ENCODE assay signal across 11 mouse cellular contexts in genomic region chr1:92051489-92052062, GRCm38 (mm10).
DNase-seq lines count a peak whose midpoint lies in the region; ATAC-seq and TF ChIP-seq lines count a peak whose summit lies in the region.
"Had no signal": no experiment of that assay in that cellular context is flagged by ENCODE, and none has a peak within 500 bp of the region (broad histone marks: within the 10 kb centered on the region; RNA-seq: fewer than 3 reads in every experiment).

No protein-coding gene starts in this region.

- no peak overlapping the region for H3K4me2 ChIP-seq in embryonic facial prominence, embryonic 12.5 days (replicated peaks)
- H3K4me2 ChIP-seq: limb, embryonic 13.5 days had no signal

- no peak overlapping the region for H3K9ac ChIP-seq in embryonic facial prominence, embryonic 12.5 days
- H3K9ac ChIP-seq: limb, embryonic 13.5 days had no signal

- peaks cover 5% of the 10 kb centered on the region; the same call in 1 of the 2 replicates for H3K4me1 ChIP-seq in embryonic facial prominence, embryonic 12.5 days
- H3K4me1 ChIP-seq in embryonic facial prominence, embryonic 10.5 days, result peaks cover 34% of the 10 kb centered on the region
- H3K4me1 ChIP-seq in thymus, adult 2 months (replicated peaks; ENCODE audit: control insufficient read depth, insufficient read depth, low read length), result peaks cover 23% of the 10 kb centered on the region

- no peaks in the 10 kb centered on the region for H3K9me3 ChIP-seq in embryonic facial prominence, embryonic 12.5 days
- H3K9me3 ChIP-seq in embryonic facial prominence, embryonic 10.5 days, result no peaks in the 10 kb centered on the region
- H3K9me3 ChIP-seq: limb, embryonic 13.5 days had no signal

- no peaks in the 10 kb centered on the region for H3K36me3 ChIP-seq in embryonic facial prominence, embryonic 12.5 days
- H3K36me3 ChIP-seq in embryonic facial prominence, embryonic 10.5 days (replicated peaks), result no peaks in the 10 kb centered on the region
- H3K36me3 ChIP-seq in thymus, adult 2 months (ENCODE audit: control insufficient read depth, insufficient read depth, low read length), result no peaks in the 10 kb centered on the region
- H3K36me3 ChIP-seq: limb, embryonic 13.5 days had no signal

- WGBS in embryonic facial prominence, embryonic 12.5 days, result 92% methylated on average over 4 of the region's 4 CpGs
- 89% methylated on average over 4 of the region's 4 CpGs for WGBS in embryonic facial prominence, embryonic 10.5 days
- WGBS in thymus, adult 2 months, result 75% methylated on average over 4 of the region's 4 CpGs

- no peak for DNase-seq in embryonic facial prominence, embryonic 10.5 days (ENCODE audit: low spot score)
- no peak for DNase-seq in thymus, adult 2 months
- no peak for DNase-seq in thymus, adult 18-20 months
- peak; percentile 56 for DNase-seq in lung, postnatal 10 days
- DNase-seq in frontal cortex, postnatal 10 days (ENCODE audit: low spot score in 2 of 2), result no peak
- no peak for DNase-seq in urinary bladder, adult 18-20 months (ENCODE audit: low spot score in 2 of 2)
- DNase-seq in spleen, postnatal 4 days (ENCODE audit: low spot score in 2 of 2), result no peak
- DNase-seq: gastrocnemius, postnatal 10 days; kidney, adult 8-10 months had no signal

- TF ChIP-seq POLR2A in thymus, adult 2 months (IDR thresholded peaks at IDR 0.05; ENCODE audit: control insufficient read depth, extremely low read depth, insufficient read depth, low read length, poor library complexity), result no peak

- H3K4me3 ChIP-seq in embryonic facial prominence, embryonic 12.5 days, result no peak overlapping the region
- H3K4me3 ChIP-seq in embryonic facial prominence, embryonic 10.5 days, result no peak overlapping the region
- H3K4me3 ChIP-seq in thymus, adult 2 months (ENCODE audit: control insufficient read depth, insufficient read depth, low read length), result no peak overlapping the region
- H3K4me3 ChIP-seq: limb, embryonic 13.5 days had no signal

- 0 out of 2 replicates have a peak, but pooled peaks have one; percentile 28 for ATAC-seq in embryonic facial prominence, embryonic 12.5 days (ENCODE audit: insufficient number of reproducible peaks, insufficient read depth, low FRiP score, low TSS enrichment)

- no peak overlapping the region for H3K27ac ChIP-seq in embryonic facial prominence, embryonic 12.5 days
- H3K27ac ChIP-seq in embryonic facial prominence, embryonic 10.5 days (replicated peaks), result no peak overlapping the region; the same call in 1 of the 2 replicates
- peak overlapping the region; percentile 2; the same call in 1 of the 2 replicates for H3K27ac ChIP-seq in thymus, adult 2 months (ENCODE audit: control insufficient read depth, insufficient read depth, low read length)
- H3K27ac ChIP-seq: limb, embryonic 13.5 days had no signal

- peak; percentile 24; the same call in 1 of the 2 replicates for TF ChIP-seq CTCF in thymus, adult 2 months (IDR thresholded peaks at IDR 0.05; ENCODE audit: borderline replicate concordance, control insufficient read depth, extremely low read depth, insufficient read depth, low read length, poor library complexity)

- H3K27me3 ChIP-seq in embryonic facial prominence, embryonic 12.5 days, result no peaks in the 10 kb centered on the region
- H3K27me3 ChIP-seq in embryonic facial prominence, embryonic 10.5 days (replicated peaks; ENCODE audit: low read depth, poor library complexity, severe bottlenecking), result no peaks in the 10 kb centered on the region
- no peaks in the 10 kb centered on the region for H3K27me3 ChIP-seq in thymus, adult 2 months (ENCODE audit: control insufficient read depth, insufficient read depth, low read length)
- H3K27me3 ChIP-seq: limb, embryonic 13.5 days had no signal
